Mouse (Mus musculus): ENCODE data around the gene Rnaseh2a. TPM values are rescaled to one million over a fixed set of nuclear protein-coding genes. Genes with fewer than 3 reads are reported as not detected.
A peak's percentile ranks its signal among the peaks of the same experiment; 100 is the strongest.

The Rnaseh2a gene
- total RNA-seq (2017) = 43.9 to 58.8 TPM (median 58.1 TPM) in 3 replicates

DNA sequence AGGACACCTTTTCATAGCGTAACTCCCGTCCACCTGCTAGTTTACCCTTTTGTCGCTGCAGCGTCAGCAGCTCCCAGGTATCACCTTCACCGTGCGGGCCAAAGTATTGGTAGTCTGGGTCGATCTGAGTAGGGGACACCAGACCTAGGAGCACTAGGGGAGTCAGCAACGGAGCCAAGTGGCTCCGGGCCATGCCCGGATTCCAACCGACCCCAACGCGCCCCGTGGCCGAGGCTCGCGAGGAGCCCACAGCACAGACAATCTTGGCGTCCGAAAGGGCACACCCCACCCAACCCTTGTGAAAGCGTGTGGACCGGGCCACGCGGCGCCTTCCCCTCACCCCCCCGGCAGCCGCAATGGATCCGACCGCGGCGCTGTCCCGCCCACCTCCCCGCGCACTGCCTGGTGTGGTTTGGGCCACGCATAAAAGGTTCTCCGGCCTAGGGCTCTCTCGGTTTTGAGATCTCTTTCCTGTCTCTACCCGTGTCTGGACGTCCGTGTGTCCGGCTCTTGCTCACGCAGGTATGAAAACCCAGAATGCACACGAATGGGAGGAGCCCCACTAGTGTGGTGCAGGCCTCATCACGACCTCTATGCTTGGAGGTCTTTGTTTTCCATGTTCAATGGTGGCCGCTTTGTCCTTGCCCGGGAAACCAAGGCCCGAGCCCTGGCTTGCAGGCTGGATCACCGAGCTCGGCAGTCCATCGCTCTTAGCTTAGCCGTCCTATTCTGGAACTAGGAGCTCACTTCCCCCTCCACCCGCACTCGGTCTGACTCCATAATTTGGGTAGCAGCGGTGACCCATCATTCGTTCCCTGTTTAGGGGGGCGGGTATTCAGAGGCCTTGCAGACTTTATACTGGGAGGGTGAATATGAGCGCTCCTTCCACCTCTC is at the start of gene Rnaseh2a, which contains the start of the genes Gm49661 and Prdx2:
TSS of gene Rnaseh2a (minus strand) at position 527 of the 894 bp plus-strand sequence.
TSS of gene Gm49661 (minus strand) at position 193 of the 894 bp plus-strand sequence.
TSS of gene Prdx2 (plus strand) at position 347 of the 894 bp plus-strand sequence.
- ATAC-seq (replicated peaks; ENCODE audit: insufficient number of reproducible peaks, low FRiP score, low TSS enrichment, poor library complexity, severe bottlenecking) = no peak

GRCm38 (mm10) chr8:85017209-85017608 is 47.6 kb upstream of the Rnaseh2a start:
- no peak for ATAC-seq (replicated peaks; ENCODE audit: insufficient number of reproducible peaks, low FRiP score, low TSS enrichment, poor library complexity, severe bottlenecking)

GRCm38 (mm10) chr8:85016724-85017123 is 47.2 kb upstream of the Rnaseh2a start:
- ATAC-seq (replicated peaks; ENCODE audit: insufficient number of reproducible peaks, low FRiP score, low TSS enrichment, poor library complexity, severe bottlenecking) = no peak

GRCm38 (mm10) chr8:85014431-85014830 is 44.9 kb upstream of the Rnaseh2a start, which contains the start of gene Best2:
Best2 (minus strand) TSS chr8:85014531.
- ATAC-seq (replicated peaks; ENCODE audit: insufficient number of reproducible peaks, low FRiP score, low TSS enrichment, poor library complexity, severe bottlenecking) = no peak

GRCm38 (mm10) chr8:85013230-85013840 is 43.8 kb upstream of the Rnaseh2a start:
- peak; percentile 74 for ATAC-seq (replicated peaks; ENCODE audit: insufficient number of reproducible peaks, low FRiP score, low TSS enrichment, poor library complexity, severe bottlenecking)

DNA sequence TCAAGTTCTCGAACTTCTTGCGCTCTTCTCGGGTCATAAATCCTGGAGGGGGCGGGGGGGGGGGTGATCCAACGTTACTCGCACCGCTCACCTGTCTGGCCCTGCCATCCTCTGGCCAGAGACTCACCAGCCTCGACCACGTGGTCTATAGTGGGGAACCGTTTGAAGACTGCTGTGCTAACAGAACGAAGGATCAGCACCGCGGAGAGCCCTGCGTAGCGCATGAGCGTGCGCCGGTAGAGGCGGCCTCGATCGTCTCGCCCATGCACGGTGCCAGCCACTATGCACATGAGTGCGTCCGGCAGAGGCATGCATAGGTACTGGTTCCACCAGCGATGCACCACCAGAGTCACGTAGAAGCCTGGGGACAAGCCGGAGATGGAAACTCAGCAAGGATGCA is 41.7 kb upstream of the Rnaseh2a start:
- no peak for ATAC-seq (replicated peaks; ENCODE audit: insufficient number of reproducible peaks, low FRiP score, low TSS enrichment, poor library complexity, severe bottlenecking)

- ATAC-seq (replicated peaks; ENCODE audit: insufficient number of reproducible peaks, low FRiP score, low TSS enrichment, poor library complexity, severe bottlenecking) = no peak
Measured at GRCm38 (mm10) chr8:85007686-85008085, 38.1 kb upstream of the Rnaseh2a start.

DNA sequence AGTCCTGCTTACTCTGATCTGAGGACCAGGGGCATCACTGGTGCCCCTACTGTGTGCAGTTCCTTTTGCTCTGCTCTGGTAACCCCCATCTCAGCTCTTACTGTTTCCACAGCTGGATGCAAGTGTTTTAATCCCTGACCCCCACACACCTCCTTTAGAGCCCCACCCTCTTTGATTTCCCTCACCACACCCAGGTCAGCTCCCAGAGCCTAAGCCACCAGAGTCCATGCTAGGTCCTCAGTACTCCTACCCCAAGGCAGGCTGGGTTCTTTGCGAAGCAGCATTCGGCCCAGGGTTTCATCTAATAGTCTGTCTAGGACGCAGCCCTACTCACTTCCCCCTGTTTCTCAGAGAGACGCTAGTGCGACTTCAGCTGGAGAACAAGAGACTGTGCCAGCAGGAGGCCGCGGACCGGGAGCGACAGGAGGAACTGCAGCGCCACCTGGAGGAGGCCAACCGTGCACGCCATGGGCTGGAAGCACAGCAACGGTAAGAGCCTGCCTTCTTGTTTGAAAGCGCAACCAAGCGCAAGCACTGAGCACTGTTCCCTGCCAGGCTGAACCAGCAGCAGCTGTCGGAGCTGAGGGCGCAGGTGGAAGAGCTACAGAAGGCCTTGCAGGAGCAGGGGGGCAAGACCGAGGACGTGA is 28.2 kb upstream of the Rnaseh2a start:
- ATAC-seq (replicated peaks; ENCODE audit: insufficient number of reproducible peaks, low FRiP score, low TSS enrichment, poor library complexity, severe bottlenecking) = peak; percentile 92

DNA sequence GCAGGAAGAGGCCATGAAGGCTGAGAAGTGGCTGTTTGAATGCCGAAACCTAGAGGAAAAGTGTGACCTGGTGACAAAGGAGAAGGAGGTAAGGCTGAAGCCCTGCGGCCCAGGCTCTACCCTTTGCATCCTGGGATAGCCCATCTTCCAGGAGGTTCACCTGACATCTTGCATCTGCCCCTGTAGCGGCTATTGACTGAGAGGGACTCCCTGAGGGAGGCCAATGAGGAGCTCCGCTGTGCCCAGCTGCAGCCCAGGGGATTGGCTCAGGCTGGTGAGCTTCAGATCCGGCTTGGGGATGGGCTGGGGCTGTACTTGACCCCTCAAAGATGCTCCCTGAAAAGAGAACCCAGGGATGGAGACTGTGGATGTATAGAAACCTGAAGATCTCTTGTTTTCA is 27.4 kb upstream of the Rnaseh2a start:
- ATAC-seq (replicated peaks; ENCODE audit: insufficient number of reproducible peaks, low FRiP score, low TSS enrichment, poor library complexity, severe bottlenecking) = no peak

DNA sequence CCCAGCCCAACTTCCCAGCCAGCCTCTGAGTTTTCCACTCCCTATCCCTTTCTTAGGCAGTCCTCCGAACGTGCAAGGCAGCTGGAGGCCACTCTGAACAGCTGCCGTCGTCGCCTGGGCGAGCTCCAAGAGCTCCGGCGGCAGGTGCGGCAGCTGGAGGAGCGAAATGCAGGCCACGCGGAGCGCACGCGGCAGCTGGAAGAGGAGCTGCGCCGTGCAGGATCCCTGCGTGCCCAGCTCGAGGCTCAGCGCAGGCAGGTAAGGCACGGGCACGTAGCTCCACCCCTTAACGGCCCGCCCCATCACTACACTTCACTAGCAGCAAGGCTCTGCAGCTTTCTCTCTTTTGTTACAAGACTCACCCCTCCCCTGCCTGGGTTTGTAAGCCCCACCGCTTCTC is 26.1 kb upstream of the Rnaseh2a start:
- ATAC-seq (replicated peaks; ENCODE audit: insufficient number of reproducible peaks, low FRiP score, low TSS enrichment, poor library complexity, severe bottlenecking) = no peak

GRCm38 (mm10) chr8:84994375-84994774 is 24.8 kb upstream of the Rnaseh2a start:
- no peak for ATAC-seq (replicated peaks; ENCODE audit: insufficient number of reproducible peaks, low FRiP score, low TSS enrichment, poor library complexity, severe bottlenecking)

GRCm38 (mm10) chr8:84990836-84991235 is 21.3 kb upstream of the Rnaseh2a start:
- 0 out of 2 replicates have a peak, but pooled peaks have one; percentile 5 for ATAC-seq (replicated peaks; ENCODE audit: insufficient number of reproducible peaks, low FRiP score, low TSS enrichment, poor library complexity, severe bottlenecking)

DNA sequence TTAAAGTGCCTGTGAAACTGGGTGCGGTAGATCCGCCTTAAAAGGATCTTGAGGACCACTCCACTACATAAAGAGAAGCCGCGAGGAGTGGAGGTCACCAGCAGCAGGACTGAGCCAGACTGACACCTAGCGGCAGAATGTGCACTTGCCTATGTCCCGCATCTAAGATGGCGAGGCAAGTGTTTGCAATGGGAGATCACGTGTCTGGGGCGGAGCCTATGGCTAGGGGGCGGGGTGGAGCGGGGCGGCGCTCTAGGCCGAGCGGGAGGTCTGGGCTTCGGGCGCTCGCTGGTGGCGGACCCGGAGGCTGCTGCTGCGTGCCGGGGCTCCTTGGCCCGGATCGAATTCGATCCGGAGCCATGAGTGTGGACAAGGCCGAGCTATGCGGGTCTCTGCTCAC is 20.8 kb upstream of the Rnaseh2a start, which contains the start of gene Hook2:
TSS of gene Hook2 (plus strand) at position 255 of the 400 bp plus-strand sequence.
- peak; percentile 78 for ATAC-seq (replicated peaks; ENCODE audit: insufficient number of reproducible peaks, low FRiP score, low TSS enrichment, poor library complexity, severe bottlenecking)

DNA sequence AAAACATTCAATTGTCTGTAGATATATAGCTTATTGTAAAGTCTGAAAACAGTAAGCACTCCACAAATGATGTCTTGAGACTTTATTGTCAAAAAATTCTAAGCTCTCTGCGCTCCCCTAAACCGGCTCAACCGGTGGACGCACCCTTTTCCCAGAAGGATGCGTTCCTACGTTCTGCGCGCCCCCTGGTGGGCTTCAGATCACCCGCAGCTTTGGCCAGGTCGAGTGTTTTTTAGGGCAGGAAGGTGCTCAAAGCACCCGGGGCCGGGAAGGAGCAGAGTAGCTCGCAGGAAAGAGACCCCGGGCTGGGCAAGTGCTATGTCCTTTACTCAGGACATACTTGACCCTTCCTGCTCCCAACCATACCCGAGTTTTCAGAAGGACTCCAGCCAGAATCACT is 20.2 kb upstream of the Rnaseh2a start:
- ATAC-seq (replicated peaks; ENCODE audit: insufficient number of reproducible peaks, low FRiP score, low TSS enrichment, poor library complexity, severe bottlenecking) = peak; percentile 32

GRCm38 (mm10) chr8:84989311-84989731 is 19.8 kb upstream of the Rnaseh2a start:
- no peak for ATAC-seq (replicated peaks; ENCODE audit: insufficient number of reproducible peaks, low FRiP score, low TSS enrichment, poor library complexity, severe bottlenecking)

DNA sequence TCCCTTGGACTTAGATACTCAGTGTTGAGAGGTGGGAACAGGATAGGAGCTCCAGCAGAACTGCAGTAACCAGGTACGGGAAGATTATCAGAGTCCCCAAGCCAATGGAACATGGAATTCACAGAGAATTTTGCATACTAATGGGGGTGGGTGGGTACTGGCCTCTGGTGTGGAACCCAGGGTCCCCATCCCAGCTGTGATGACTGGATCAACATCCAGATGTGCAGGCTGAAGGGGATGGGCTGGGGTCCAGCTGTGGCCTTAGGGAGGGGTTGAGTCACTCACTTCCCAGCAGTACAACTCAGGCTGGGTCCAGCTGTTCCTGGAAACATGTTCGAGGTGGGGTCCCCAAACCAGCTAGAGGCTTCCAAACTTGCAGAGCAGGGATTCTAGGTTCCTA is 18.3 kb upstream of the Rnaseh2a start:
- no peak for ATAC-seq (replicated peaks; ENCODE audit: insufficient number of reproducible peaks, low FRiP score, low TSS enrichment, poor library complexity, severe bottlenecking)

DNA sequence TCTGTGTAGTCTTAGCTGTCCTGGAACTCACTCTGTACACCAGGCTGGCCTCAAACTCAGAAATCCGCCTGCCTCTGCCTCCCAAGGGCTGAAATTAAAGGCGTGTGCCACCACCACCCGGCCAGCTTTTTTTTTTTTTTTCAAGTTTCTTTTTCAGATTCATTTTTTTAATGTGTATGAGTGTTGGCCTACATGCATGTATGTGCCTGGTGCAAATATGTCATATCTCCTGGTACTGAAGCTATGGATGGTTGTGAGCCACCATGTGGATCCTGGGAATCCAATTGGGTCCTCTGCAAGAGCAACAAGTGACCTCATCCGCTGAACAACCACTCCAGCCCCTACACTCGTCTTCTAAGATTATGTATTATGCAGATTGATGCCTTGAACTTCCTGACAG is 17.8 kb upstream of the Rnaseh2a start:
- ATAC-seq (replicated peaks; ENCODE audit: insufficient number of reproducible peaks, low FRiP score, low TSS enrichment, poor library complexity, severe bottlenecking) = no peak

- ATAC-seq (replicated peaks; ENCODE audit: insufficient number of reproducible peaks, low FRiP score, low TSS enrichment, poor library complexity, severe bottlenecking) = no peak
Measured at GRCm38 (mm10) chr8:84986379-84986945, 16.9 kb upstream of the Rnaseh2a start.

Measured in monocyte, adult 5-6 weeks (primary cell).